Mouse (Mus musculus) heart, postnatal 36 days (tissue): ENCODE measurements around the gene Iqce. TPM values are rescaled to one million over a fixed set of nuclear protein-coding genes. Genes with fewer than 3 reads are reported as not detected.

Experiments used
- DNase-seq, 2 experiments: peaks; one replicate each; pipeline ENCODE4 v3.0.0; 2021 to 2022
- intact Hi-C: fragments of 180-260 bp; cut with DNase I; formaldehyde crosslinking; loops from one replicate; pipeline ENCODE4 v1.15.1; 2025
- total RNA-seq, 2 experiments: library from RNA; stranded (reverse); gene quantifications; 2 replicates each; pipeline ENCODE4 v1.2.3; 2021

The Iqce gene
- total RNA-seq: 1 to 10 TPM; 8.9 to 9.8 TPM

DNA sequence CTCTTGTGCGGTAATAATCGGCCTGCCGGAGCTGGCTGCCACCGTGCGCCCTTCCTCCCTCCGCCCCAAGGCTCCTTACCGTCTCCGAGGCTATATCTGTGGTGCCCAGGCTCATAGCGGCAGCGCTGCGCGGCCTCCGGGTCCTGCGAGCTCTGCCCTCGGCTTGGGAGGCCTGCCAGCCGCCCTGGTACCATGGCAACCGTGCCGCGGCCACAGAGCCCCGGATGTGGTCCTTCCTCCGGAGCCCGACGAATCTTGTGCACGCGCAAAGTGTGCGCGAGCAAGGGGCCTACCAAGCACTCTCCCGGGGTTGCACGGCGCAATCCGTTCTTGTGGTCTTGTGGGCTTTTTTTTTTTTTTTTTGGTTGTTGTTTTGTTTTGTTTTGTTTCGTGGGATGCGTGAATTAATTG lies at the start of gene Iqce:
Gene Iqce (minus strand): TSS at position 276 of the 411 bp plus-strand sequence.
- DNase-seq: peak; percentile 95 to 96
- intact Hi-C loops: loop anchor here (2.0 kb wide), 1 partner anchor 51 kb away; no protein-coding TSS in a partner anchor

- no peak for DNase-seq
These were observed 48.7 kb upstream of the Iqce start for GRCm38 (mm10) chr5:140750925-140751324.

GRCm38 (mm10) chr5:140749062-140749875 lies 47.1 kb upstream of the Iqce start:
- DNase-seq: peak; percentile 81 to 83
- intact Hi-C loops: loop anchor here (1.0 to 5.0 kb wide), 3 partner anchors 42 to 208 kb away; partner anchors contain the start of gene Brat1

More at GRCm38 (mm10) chr5:140750925-140751324, 48.7 kb upstream of the Iqce start:
- intact Hi-C loops: no loop called here

DNA sequence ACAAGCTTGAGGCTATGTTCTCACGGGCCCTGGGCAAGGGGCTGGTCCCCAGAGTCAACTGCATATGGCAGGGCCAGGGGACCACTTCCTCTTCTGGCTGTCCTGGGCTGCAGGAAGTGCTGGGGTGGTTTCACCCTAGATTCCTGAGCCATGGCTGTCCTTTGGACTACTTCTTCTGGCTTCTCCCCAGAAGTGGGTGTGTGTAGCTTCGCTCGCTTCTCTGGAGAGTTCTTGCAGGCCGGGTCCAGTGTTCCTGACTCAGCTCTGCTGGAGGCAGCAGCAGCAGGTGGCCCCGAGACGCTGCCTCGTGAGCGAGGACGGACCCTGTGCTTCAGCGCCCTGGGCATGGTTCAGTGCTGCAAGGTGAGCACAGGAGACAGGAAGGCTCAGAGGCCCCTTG lies 46.2 kb upstream of the Iqce start:
- intact Hi-C loops: loop anchor here (2.0 to 5.0 kb wide), 2 partner anchors 41 to 80 kb away; partner anchors contain the start of gene Brat1

GRCm38 (mm10) chr5:140743706-140744131 lies 41.5 kb upstream of the Iqce start:
- no peak for DNase-seq
- intact Hi-C loops: no loop called here

More for the DNA sequence above, 46.2 kb upstream of the Iqce start:
- DNase-seq: no peak

GRCm38 (mm10) chr5:140741877-140742276 lies 39.7 kb upstream of the Iqce start:
- no peak for DNase-seq
- intact Hi-C loops: no loop called here

GRCm38 (mm10) chr5:140741040-140741439 lies 38.9 kb upstream of the Iqce start:
- intact Hi-C loops: no loop called here
- DNase-seq: peak; percentile 45 to 55

DNA sequence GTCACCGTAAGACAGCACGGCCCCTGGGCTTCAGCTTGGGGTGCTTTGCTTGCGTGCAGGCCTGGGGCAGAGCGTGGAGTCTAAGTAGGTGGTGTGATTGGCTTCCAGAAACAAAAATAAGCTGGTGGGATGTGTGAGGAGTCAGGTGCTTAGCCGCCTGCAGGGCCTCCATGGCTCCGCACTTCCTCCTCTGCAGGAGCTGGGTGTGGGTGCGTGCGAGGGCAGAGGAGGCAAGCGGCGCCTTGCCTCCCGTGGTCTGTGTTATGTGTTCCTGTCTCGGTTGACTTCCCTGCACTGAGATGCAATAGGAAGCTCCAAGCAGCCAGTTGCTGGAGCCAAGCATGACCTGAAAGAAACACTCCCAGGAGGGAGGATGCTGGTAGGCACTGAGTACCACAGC lies 37.6 kb upstream of the Iqce start:
- intact Hi-C loops: no loop called here

DNA sequence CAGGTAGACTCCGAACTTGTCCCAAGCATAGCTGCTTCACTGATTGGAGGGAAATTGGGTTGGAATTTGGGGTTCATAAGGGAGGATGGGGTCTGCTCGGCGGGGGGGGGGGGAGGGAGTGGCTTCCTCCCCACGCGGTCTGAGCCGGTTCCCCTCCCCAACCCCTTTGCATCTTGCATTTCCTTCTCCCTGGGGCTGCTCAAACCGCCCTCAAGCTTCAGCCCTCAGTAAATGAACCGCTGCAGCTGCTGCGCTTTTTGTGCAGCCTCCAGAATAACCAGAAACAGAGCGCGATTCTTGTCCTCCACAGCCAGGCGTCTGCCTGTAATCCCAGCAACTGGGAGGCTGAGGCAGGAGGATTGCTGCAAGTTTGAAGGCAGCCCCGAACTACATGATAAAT lies 34.0 kb upstream of the Iqce start:
- no peak for DNase-seq
- intact Hi-C loops: no loop called here

More for the DNA sequence above, 37.6 kb upstream of the Iqce start:
- DNase-seq: no peak

DNA sequence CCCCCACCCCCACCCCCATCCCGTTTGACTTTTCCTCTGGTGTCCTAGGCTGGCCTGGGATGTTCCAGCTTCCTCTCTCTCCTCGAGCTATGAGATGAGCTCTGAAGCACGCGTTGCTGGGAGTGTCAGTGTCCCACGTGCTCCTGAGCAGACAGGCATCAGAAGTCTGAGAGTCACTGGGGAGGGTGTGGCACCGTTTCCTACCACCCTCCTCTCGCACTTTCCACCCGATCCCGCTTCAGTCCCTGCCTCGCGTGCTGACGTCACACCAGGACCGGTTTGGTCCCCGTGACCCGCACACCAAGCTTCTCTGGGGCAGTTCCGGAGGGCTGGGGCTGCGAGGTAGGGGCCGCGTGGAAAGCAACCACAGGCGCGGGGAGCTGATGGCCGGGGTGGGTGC lies 33.1 kb upstream of the Iqce start:
- DNase-seq: no peak
- intact Hi-C loops: no loop called here

DNA sequence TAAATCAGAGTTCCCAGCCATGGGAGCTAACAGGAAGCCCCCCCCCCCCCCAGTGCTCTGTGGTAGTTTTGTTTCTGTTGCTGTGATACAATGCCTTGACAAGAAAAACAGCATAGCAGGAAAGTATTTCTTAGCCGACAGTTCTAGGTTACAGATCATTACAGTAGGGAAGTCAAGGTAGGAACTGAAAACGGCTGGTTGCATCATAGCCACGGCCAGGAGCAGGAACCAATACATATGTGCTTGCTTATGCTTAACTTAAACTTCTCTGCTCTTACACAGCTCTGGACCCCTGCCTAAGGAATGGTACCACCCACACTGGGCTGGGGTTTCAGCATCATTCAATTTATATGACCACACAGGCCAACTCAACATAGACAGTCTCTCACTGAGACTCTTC lies 31.2 kb upstream of the Iqce start:
- no peak for DNase-seq
- intact Hi-C loops: no loop called here

GRCm38 (mm10) chr5:140732195-140732594 lies 30.0 kb upstream of the Iqce start:
- intact Hi-C loops: no loop called here
- no peak for DNase-seq

DNA sequence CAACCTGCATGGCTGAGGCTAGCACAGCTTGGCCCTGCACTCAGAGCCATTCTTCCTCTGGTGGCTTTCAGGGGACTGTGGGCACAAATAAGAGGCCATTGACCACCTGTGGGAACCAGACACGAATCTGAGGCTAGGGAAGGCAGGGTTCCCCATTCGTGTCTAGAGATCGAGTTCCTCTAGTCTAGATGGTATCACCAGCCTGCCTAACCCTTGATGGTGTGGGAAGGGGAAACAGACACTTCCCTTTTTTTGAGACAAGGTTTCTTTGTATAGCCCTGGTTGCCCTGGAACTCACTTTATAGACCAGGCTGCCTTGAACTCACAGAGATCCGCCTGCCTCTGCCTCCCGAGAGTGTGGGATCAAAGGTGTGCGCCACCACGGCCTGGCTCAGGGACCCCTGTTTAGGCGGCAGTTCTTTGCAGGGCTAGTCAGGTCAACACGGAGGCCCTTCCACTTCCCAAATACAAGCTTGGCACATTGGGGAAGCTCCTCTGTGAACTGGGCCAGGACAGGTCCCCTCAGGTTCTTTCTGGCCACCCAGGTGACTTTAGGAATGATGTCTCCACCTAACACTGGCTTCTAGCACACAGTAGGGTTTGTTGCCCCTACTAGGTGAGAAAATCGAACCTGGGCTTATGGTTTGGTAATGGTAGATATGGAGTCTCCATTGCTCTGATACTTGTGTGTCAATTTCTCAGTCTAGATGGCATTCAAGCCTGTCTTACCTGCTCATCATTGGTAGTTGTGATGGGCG lies 29.0 kb upstream of the Iqce start:
- intact Hi-C loops: no loop called here

GRCm38 (mm10) chr5:140726946-140727740 lies 25.0 kb upstream of the Iqce start:
- intact Hi-C loops: no loop called here

More for the DNA sequence above, 29.0 kb upstream of the Iqce start:
- DNase-seq: no peak

GRCm38 (mm10) chr5:140726062-140726839 lies 24.1 kb upstream of the Iqce start:
- intact Hi-C loops: no loop called here

More at GRCm38 (mm10) chr5:140726946-140727740, 25.0 kb upstream of the Iqce start:
- DNase-seq: no peak

GRCm38 (mm10) chr5:140723822-140724221 lies 21.6 kb upstream of the Iqce start, which contains the start of gene Amz1:
Gene Amz1 (plus strand): TSS chr5:140724127.
- no peak for DNase-seq
- intact Hi-C loops: no loop called here

More at GRCm38 (mm10) chr5:140726062-140726839, 24.1 kb upstream of the Iqce start:
- DNase-seq: no peak

GRCm38 (mm10) chr5:140722121-140722520 lies 19.9 kb upstream of the Iqce start:
- DNase-seq: no peak

GRCm38 (mm10) chr5:140720773-140721172 lies 18.6 kb upstream of the Iqce start:
- intact Hi-C loops: no loop called here
- DNase-seq: no peak

More at GRCm38 (mm10) chr5:140722121-140722520, 19.9 kb upstream of the Iqce start:
- intact Hi-C loops: no loop called here

- DNase-seq: no peak
- intact Hi-C loops: no loop called here
These were observed 8.9 kb upstream of the Iqce start for GRCm38 (mm10) chr5:140711040-140711439.
